Mouse (Mus musculus) left cerebral cortex, adult 8-10 months (tissue): ENCODE results near the gene 1110008P14Rik. TPM values are rescaled to one million over a fixed set of nuclear protein-coding genes. Genes with fewer than 3 reads are reported as not detected.
A peak's percentile ranks its signal among the peaks of the same experiment; 100 is the strongest.

Source experiments
- DNase-seq, 2 experiments: peaks; one replicate each; pipeline ENCODE4 v3.0.0; 2022; ENCODE audit warnings: low spot score in 2 of 2
- total RNA-seq, 4 experiments: library from RNA; stranded (reverse); gene quantifications; 2 replicates each; pipeline ENCODE4 v1.2.4; 2022

Gene 1110008P14Rik
- 100 to 1,000 TPM; 226 to 280 (median 259) TPM for total RNA-seq

- DNase-seq: peak; percentile 70 to 90
Measured at GRCm38 (mm10) chr2:32381775-32382223, at the start of gene 1110008P14Rik. Gene 1110008P14Rik, minus strand, starts transcription at chr2:32381938.

- peak; percentile 75 to 94 for DNase-seq
Measured at GRCm38 (mm10) chr2:32430701-32431676, 49.3 kb upstream of the 1110008P14Rik start.

GRCm38 (mm10) chr2:32429215-32429891, 47.6 kb upstream of the 1110008P14Rik start:
- no peak for DNase-seq

GRCm38 (mm10) chr2:32428262-32428722, 46.6 kb upstream of the 1110008P14Rik start:
- peak in 1 of 2 experiments; percentile 81 for DNase-seq

GRCm38 (mm10) chr2:32427720-32428119, 46.0 kb upstream of the 1110008P14Rik start:
- no peak for DNase-seq

GRCm38 (mm10) chr2:32426141-32426540, 44.4 kb upstream of the 1110008P14Rik start:
- DNase-seq: no peak

GRCm38 (mm10) chr2:32425568-32425967, 43.8 kb upstream of the 1110008P14Rik start:
- DNase-seq: no peak

- no peak for DNase-seq
Measured at GRCm38 (mm10) chr2:32424796-32425195, 43.1 kb upstream of the 1110008P14Rik start.

- DNase-seq: no peak
Measured at GRCm38 (mm10) chr2:32423481-32424331, 42.0 kb upstream of the 1110008P14Rik start.

- DNase-seq: no peak
Measured at GRCm38 (mm10) chr2:32421851-32422251, 40.1 kb upstream of the 1110008P14Rik start.

GRCm38 (mm10) chr2:32420647-32421046, 38.9 kb upstream of the 1110008P14Rik start:
- no peak for DNase-seq

- no peak for DNase-seq
Measured at GRCm38 (mm10) chr2:32420066-32420608, 38.4 kb upstream of the 1110008P14Rik start.

- no peak for DNase-seq
Measured at GRCm38 (mm10) chr2:32419359-32419758, 37.6 kb upstream of the 1110008P14Rik start.

- DNase-seq: no peak
Measured at GRCm38 (mm10) chr2:32418430-32419151, 36.9 kb upstream of the 1110008P14Rik start.

GRCm38 (mm10) chr2:32417486-32417885, 35.7 kb upstream of the 1110008P14Rik start:
- no peak for DNase-seq

- no peak for DNase-seq
Measured at GRCm38 (mm10) chr2:32416556-32416955, 34.8 kb upstream of the 1110008P14Rik start.

GRCm38 (mm10) chr2:32415801-32416200, 34.1 kb upstream of the 1110008P14Rik start:
- DNase-seq: no peak

- no peak for DNase-seq
Measured at GRCm38 (mm10) chr2:32413936-32414335, 32.2 kb upstream of the 1110008P14Rik start.

- no peak for DNase-seq
Measured at GRCm38 (mm10) chr2:32412742-32413531, 31.2 kb upstream of the 1110008P14Rik start.
